Comparison of ENCODE assay signal across 9 mouse cellular contexts in genomic region chrX:100741940-100742339, GRCm38 (mm10). TPM values are rescaled to one million over a fixed set of nuclear protein-coding genes. Genes with fewer than 3 reads are reported as not detected.
A peak's percentile ranks its signal among the peaks of the same experiment; 100 is the strongest.
DNase-seq lines count a peak whose midpoint lies in the region; ATAC-seq lines count a peak whose summit lies in the region.
"Had no signal": no experiment of that assay in that cellular context is flagged by ENCODE, and none has a peak within 500 bp of the region (broad histone marks: within the 10 kb centered on the region; RNA-seq: fewer than 3 reads in every experiment).

No protein-coding gene starts in this region.

- peak; percentile 71 for ATAC-seq in forebrain, embryonic 14.5 days
- ATAC-seq in midbrain, embryonic 14.5 days (ENCODE audit: low FRiP score, low TSS enrichment), result peak; percentile 53; the same call in 1 of the 2 replicates

- no peaks in the 10 kb centered on the region for H3K27me3 ChIP-seq in forebrain, embryonic 14.5 days (replicated peaks; ENCODE audit: control insufficient read depth, insufficient read depth, low read length)
- H3K27me3 ChIP-seq in midbrain, embryonic 14.5 days (ENCODE audit: control insufficient read depth, insufficient read depth, low read length), result no peaks in the 10 kb centered on the region

- H3K4me1 ChIP-seq in forebrain, embryonic 14.5 days (ENCODE audit: control insufficient read depth, insufficient read depth, low read length), result no peaks in the 10 kb centered on the region; the same call in 1 of the 2 replicates
- no peaks in the 10 kb centered on the region for H3K4me1 ChIP-seq in midbrain, embryonic 14.5 days (ENCODE audit: control insufficient read depth, insufficient read depth, low read length)
- H3K4me1 ChIP-seq: limb, embryonic 12.5 days had no signal

- DNase-seq in adrenal gland, adult 18-20 months (ENCODE audit: low spot score in 2 of 2), result peak; percentile 12 to 23
- DNase-seq in adrenal gland, adult 8-10 months, result no peak
- DNase-seq in brain, adult 2 months (ENCODE audit: low read depth, low spot score), result peak; percentile 85
- DNase-seq in forebrain, embryonic 14.5 days (ENCODE audit: low spot score), result peak; percentile 81
- DNase-seq in heart, postnatal 36 days, result peak; percentile 47 to 54
- peak; percentile 75 to 86 for DNase-seq in left cerebral cortex, adult 18-20 months (ENCODE audit: low spot score in 2 of 2)
- peak; percentile 83 for DNase-seq in midbrain, embryonic 14.5 days
- DNase-seq in spleen, postnatal 4 days (ENCODE audit: low spot score in 2 of 2), result peak; percentile 31 to 76

- H3K4me2 ChIP-seq in forebrain, embryonic 14.5 days (ENCODE audit: low read length), result no peak overlapping the region
- H3K4me2 ChIP-seq in midbrain, embryonic 14.5 days (ENCODE audit: low read length), result peak overlapping the region; percentile 1; the same call in 1 of the 2 replicates
- H3K4me2 ChIP-seq: limb, embryonic 12.5 days had no signal

- intact Hi-C loops in heart, postnatal 36 days (cut with DNase I), result no loop called here

- no peaks in the 10 kb centered on the region for H3K36me3 ChIP-seq in forebrain, embryonic 14.5 days (ENCODE audit: control insufficient read depth, insufficient read depth, low read length)
- no peaks in the 10 kb centered on the region for H3K36me3 ChIP-seq in midbrain, embryonic 14.5 days (ENCODE audit: control insufficient read depth, insufficient read depth, low read length)
- H3K36me3 ChIP-seq: limb, embryonic 12.5 days had no signal

- no peak overlapping the region for H3K4me3 ChIP-seq in forebrain, embryonic 14.5 days (ENCODE audit: low read depth, low read length)
- no peak overlapping the region for H3K4me3 ChIP-seq in midbrain, embryonic 14.5 days (replicated peaks; ENCODE audit: low read depth, low read length)
- H3K4me3 ChIP-seq: limb, embryonic 12.5 days had no signal

- no peak overlapping the region for H3K27ac ChIP-seq in forebrain, embryonic 14.5 days (ENCODE audit: low read depth, low read length)
- 0 out of 2 replicates have a peak overlapping the region, but pooled peaks have one; percentile 28 for H3K27ac ChIP-seq in midbrain, embryonic 14.5 days (replicated peaks; ENCODE audit: low read depth, low read length)
- H3K27ac ChIP-seq: limb, embryonic 12.5 days had no signal

- no peak overlapping the region for H3K9ac ChIP-seq in forebrain, embryonic 14.5 days (ENCODE audit: low read length)
- no peak overlapping the region for H3K9ac ChIP-seq in midbrain, embryonic 14.5 days (replicated peaks; ENCODE audit: low read length)
- H3K9ac ChIP-seq: limb, embryonic 12.5 days had no signal

- WGBS in forebrain, embryonic 14.5 days, result 25% methylated on average over 10 of the region's 10 CpGs
- 10% methylated on average over 10 of the region's 10 CpGs for WGBS in midbrain, embryonic 14.5 days

- H3K9me3 ChIP-seq in forebrain, embryonic 14.5 days (replicated peaks; ENCODE audit: control insufficient read depth, low read length), result no peaks in the 10 kb centered on the region
- no peaks in the 10 kb centered on the region for H3K9me3 ChIP-seq in midbrain, embryonic 14.5 days (ENCODE audit: control insufficient read depth, low read length)

RNA-seq across cellular contexts. Expression of gene Gdpd2, which starts 12.3 kb away (rescaled TPM):
- under 1 TPM in 1 of 2 experiments, not detected in 1; 0.16 TPM for total RNA-seq in adrenal gland, adult 18-20 months (2021)
- total RNA-seq in adrenal gland, adult 8-10 months (2022), result under 1 TPM in 2 of 4 experiments, not detected in 2; 0.15 to 0.24 TPM
- 12.7 and 13.4 TPM in 2 replicates for polyA plus RNA-seq in forebrain, embryonic 14.5 days (2014; fragmentation: Nextera tagmentation; extraction: Ambion mirVana)
- not detected for total RNA-seq in heart, postnatal 36 days (2021)
- total RNA-seq in left cerebral cortex, adult 18-20 months (2021), result 1 to 10 TPM; 6.9 to 7.2 TPM
- 31.0 and 31.1 TPM in 2 replicates for polyA plus RNA-seq in midbrain, embryonic 14.5 days (2014; fragmentation: Nextera tagmentation; extraction: Ambion mirVana)

RNA-seq across cellular contexts. Expression of gene Dlg3, which starts 25.6 kb away (rescaled TPM):
- total RNA-seq in adrenal gland, adult 18-20 months (2021), result 10 to 100 TPM; 27.7 to 29.6 TPM
- 10 to 100 TPM; 41.6 to 82.2 (median 57.2) TPM for total RNA-seq in adrenal gland, adult 8-10 months (2022)
- polyA plus RNA-seq in forebrain, embryonic 14.5 days (2014; fragmentation: Nextera tagmentation; extraction: Ambion mirVana), result 14.0 and 15.5 TPM in 2 replicates
- 1 to 10 TPM; 3.0 to 3.4 TPM for total RNA-seq in heart, postnatal 36 days (2021)
- total RNA-seq in left cerebral cortex, adult 18-20 months (2021), result 100 to 1,000 TPM; 136 to 140 TPM
- 13.0 and 14.8 TPM in 2 replicates for polyA plus RNA-seq in midbrain, embryonic 14.5 days (2014; fragmentation: Nextera tagmentation; extraction: Ambion mirVana)

Comparison
In these comparisons a context has a peak if more than half of its experiments do, and no peak if none do; other contexts are left out.
1. RNA of gene Gdpd2, which starts 12.3 kb away (total RNA-seq): 6.9 to 7.2 TPM in left cerebral cortex, adult 18-20 months; 0.16 TPM in adrenal gland, adult 18-20 months, 0.15 to 0.24 TPM in adrenal gland, adult 8-10 months and not detected in heart, postnatal 36 days; every median in the first group is over 4 times any median in the second.
2. RNA of gene Dlg3, which starts 25.6 kb away (total RNA-seq): 136 to 140 TPM in left cerebral cortex, adult 18-20 months, 41.6 to 82.2 TPM in adrenal gland, adult 8-10 months and 27.7 to 29.6 TPM in adrenal gland, adult 18-20 months; 3.0 to 3.4 TPM in heart, postnatal 36 days; every median in the first group is over 4 times any median in the second.